Mouse (Mus musculus): ENCODE data around the gene Hdac2.

Hdac2 gene

GRCm38 (mm10) chr10:36974086-36974675, at the start of gene Hdac2:
TSS of gene Hdac2 (plus strand) at chr10:36974544.
- peak; percentile 90 for DNase-seq (ENCODE audit: low read depth)

- DNase-seq (ENCODE audit: low read depth) = no peak
Measured at GRCm38 (mm10) chr10:36928212-36928611, 46.1 kb upstream of the Hdac2 start.

- DNase-seq (ENCODE audit: low read depth) = peak; percentile 11
Measured at GRCm38 (mm10) chr10:36935863-36936262, 38.5 kb upstream of the Hdac2 start.

GRCm38 (mm10) chr10:36936271-36936670, 38.1 kb upstream of the Hdac2 start:
- DNase-seq (ENCODE audit: low read depth) = peak; percentile 1

GRCm38 (mm10) chr10:36951742-36952141, 22.6 kb upstream of the Hdac2 start:
- no peak for DNase-seq (ENCODE audit: low read depth)

GRCm38 (mm10) chr10:36952622-36953021, 21.7 kb upstream of the Hdac2 start:
- no peak for DNase-seq (ENCODE audit: low read depth)

- DNase-seq (ENCODE audit: low read depth) = no peak
Measured at GRCm38 (mm10) chr10:36959563-36960110, 14.7 kb upstream of the Hdac2 start.

GRCm38 (mm10) chr10:36964406-36964805, 9.9 kb upstream of the Hdac2 start:
- DNase-seq (ENCODE audit: low read depth) = no peak

- no peak for DNase-seq (ENCODE audit: low read depth)
Measured at GRCm38 (mm10) chr10:36974676-36975520, 554 bp downstream of the Hdac2 start.

GRCm38 (mm10) chr10:36981866-36982265, 7.5 kb downstream of the Hdac2 start:
- peak; percentile 9 for DNase-seq (ENCODE audit: low read depth)

- DNase-seq (ENCODE audit: low read depth) = no peak
Measured at GRCm38 (mm10) chr10:36992149-36992548, 17.8 kb downstream of the Hdac2 start.

- DNase-seq (ENCODE audit: low read depth) = no peak
Measured at GRCm38 (mm10) chr10:37000839-37001238, 26.5 kb downstream of the Hdac2 start.

GRCm38 (mm10) chr10:37014274-37015107, 40.1 kb downstream of the Hdac2 start:
- peak; percentile 70 for DNase-seq (ENCODE audit: low read depth)

- no peak for DNase-seq (ENCODE audit: low read depth)
Measured at GRCm38 (mm10) chr10:37015729-37016128, 41.4 kb downstream of the Hdac2 start.

GRCm38 (mm10) chr10:37016200-37016599, 41.9 kb downstream of the Hdac2 start:
- no peak for DNase-seq (ENCODE audit: low read depth)

GRCm38 (mm10) chr10:37024301-37024700, 50.0 kb downstream of the Hdac2 start:
- DNase-seq (ENCODE audit: low read depth) = no peak

- DNase-seq (ENCODE audit: low read depth) = no peak
Measured at GRCm38 (mm10) chr10:37028651-37029050, 54.3 kb downstream of the Hdac2 start.

GRCm38 (mm10) chr10:37035090-37035497, 60.8 kb downstream of the Hdac2 start:
- DNase-seq (ENCODE audit: low read depth) = no peak

GRCm38 (mm10) chr10:37047661-37048098, 73.3 kb downstream of the Hdac2 start:
- DNase-seq (ENCODE audit: low read depth) = no peak

All from induced T-regulatory cell, adult 2 months (primary cell).